Mouse (Mus musculus) forebrain, postnatal 0 days (tissue): Measurements from ENCODE around the gene Prg3. TPM values are rescaled to one million over a fixed set of nuclear protein-coding genes. Genes with fewer than 3 reads are reported as not detected.
A peak's percentile ranks its signal among the peaks of the same experiment; 100 is the strongest.

Experiments used
- ATAC-seq: fragments of 200-750 bp; cut with Nextera tagmentation; 2 replicates; pipeline ENCODE4 v1.8.0; 2017; ENCODE audit warnings: mild to moderate bottlenecking, moderate library complexity
- DNase-seq: peaks from one replicate; pipeline ENCODE4 v3.0.0-alpha.2; 2015
- H3K27ac ChIP-seq: fragments of 300-500 bp; sonication (generic); 2 replicates; pipeline ENCODE4 v1.5.1; 2014; ENCODE audit warnings: low read depth, mild to moderate bottlenecking, antibody characterized with exemption, low read length, moderate library complexity, mixed read lengths
- H3K27me3 ChIP-seq: fragments of 300-500 bp; sonication (generic); 2 replicates; pipeline ENCODE4 v1.6.1; 2014; ENCODE audit warnings: mild to moderate bottlenecking, low read length, mixed read lengths; ENCODE audit not compliant: insufficient read depth
- H3K36me3 ChIP-seq: fragments of 300-500 bp; sonication (generic); 2 replicates; pipeline ENCODE4 v1.6.1; 2014; ENCODE audit warnings: mild to moderate bottlenecking, moderate library complexity; ENCODE audit not compliant: insufficient read depth
- H3K4me1 ChIP-seq: fragments of 300-500 bp; sonication (generic); 2 replicates; pipeline ENCODE4 v1.6.1; 2014; ENCODE audit warnings: antibody characterized with exemption; ENCODE audit not compliant: insufficient read depth
- H3K4me2 ChIP-seq: fragments of 300-500 bp; sonication (generic); 2 replicates; pipeline ENCODE4 v1.6.1; 2014; ENCODE audit warnings: low read depth, mild to moderate bottlenecking, moderate library complexity
- H3K4me3 ChIP-seq: fragments of 300-500 bp; sonication (generic); 2 replicates; pipeline ENCODE4 v1.5.1; 2014; ENCODE audit warnings: low read depth, low read length, mixed read lengths
- H3K9ac ChIP-seq: fragments of 300-500 bp; sonication (generic); 2 replicates; pipeline ENCODE4 v1.6.1; 2014; ENCODE audit warnings: mild to moderate bottlenecking
- H3K9me3 ChIP-seq: fragments of 300-500 bp; sonication (generic); 2 replicates; pipeline ENCODE4 v1.6.1; 2016; ENCODE audit warnings: low read length
- CTCF ChIP-seq: sonication (generic); IDR thresholded peaks from 2 replicates; pipeline ENCODE4 v1.5.1; 2016; ENCODE audit warnings: antibody characterized with exemption, control low read depth, low read depth
- WGBS: fragments of 180-500 bp; shearing (Covaris S2); extraction: QIAGEN DNeasy Blood & Tissue Kit; methylation state at CpG from one replicate; pipeline ENCODE4 v1.1.7; 2014; 5-methylcytosine and 5-hydroxymethylcytosine counted together
- polyA plus RNA-seq: library from polyadenylated mRNA; unstranded; fragments of >200 nt; fragmentation: Nextera tagmentation; extraction: Ambion mirVana; gene quantifications from 2 replicates; pipeline ENCODE4 v1.2.1, GENCODE M21; 2015
- total RNA-seq: library from RNA; depleted of rRNA; stranded (reverse); fragments of >200 nt; gene quantifications from 2 replicates; pipeline ENCODE4 v1.2.3, GENCODE M21; 2014

Prg3 gene
- total and polyA plus RNA-seq, 2 experiments from 2014 or later, result not detected

DNA sequence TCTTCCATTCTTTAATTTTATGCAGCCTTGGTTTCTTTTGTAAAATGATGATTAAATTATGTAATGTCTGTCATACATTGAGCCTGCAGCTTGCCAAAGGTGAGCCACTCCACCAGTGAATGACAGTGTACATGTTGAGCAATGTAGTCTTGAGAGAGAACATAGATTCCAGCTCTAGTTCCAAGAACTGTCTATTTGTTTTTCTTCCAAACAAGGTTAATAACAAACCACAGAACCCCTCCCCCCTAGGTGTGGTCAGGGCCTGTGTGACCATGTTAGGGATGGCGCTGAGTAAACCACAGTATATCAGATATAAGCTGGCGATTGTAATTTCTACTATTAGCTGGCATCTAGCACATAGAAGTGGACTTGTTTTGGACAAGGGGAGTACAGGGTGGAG, 8.4 kb downstream of the Prg3 start:
- ATAC-seq, result no peak
- no peak overlapping the region for H3K4me2 ChIP-seq
- no peaks in the 10 kb centered on the region for H3K36me3 ChIP-seq
- no peaks in the 10 kb centered on the region for H3K4me1 ChIP-seq
- H3K9ac ChIP-seq, result no peak overlapping the region
- no peak overlapping the region for H3K27ac ChIP-seq
- WGBS, result 94% methylated on average over 2 of the region's 2 CpGs
- TF ChIP-seq CTCF, result no peak
- no peaks in the 10 kb centered on the region for H3K9me3 ChIP-seq
- H3K4me3 ChIP-seq, result no peak overlapping the region
- no peaks in the 10 kb centered on the region for H3K27me3 ChIP-seq
- DNase-seq, result no peak

DNA sequence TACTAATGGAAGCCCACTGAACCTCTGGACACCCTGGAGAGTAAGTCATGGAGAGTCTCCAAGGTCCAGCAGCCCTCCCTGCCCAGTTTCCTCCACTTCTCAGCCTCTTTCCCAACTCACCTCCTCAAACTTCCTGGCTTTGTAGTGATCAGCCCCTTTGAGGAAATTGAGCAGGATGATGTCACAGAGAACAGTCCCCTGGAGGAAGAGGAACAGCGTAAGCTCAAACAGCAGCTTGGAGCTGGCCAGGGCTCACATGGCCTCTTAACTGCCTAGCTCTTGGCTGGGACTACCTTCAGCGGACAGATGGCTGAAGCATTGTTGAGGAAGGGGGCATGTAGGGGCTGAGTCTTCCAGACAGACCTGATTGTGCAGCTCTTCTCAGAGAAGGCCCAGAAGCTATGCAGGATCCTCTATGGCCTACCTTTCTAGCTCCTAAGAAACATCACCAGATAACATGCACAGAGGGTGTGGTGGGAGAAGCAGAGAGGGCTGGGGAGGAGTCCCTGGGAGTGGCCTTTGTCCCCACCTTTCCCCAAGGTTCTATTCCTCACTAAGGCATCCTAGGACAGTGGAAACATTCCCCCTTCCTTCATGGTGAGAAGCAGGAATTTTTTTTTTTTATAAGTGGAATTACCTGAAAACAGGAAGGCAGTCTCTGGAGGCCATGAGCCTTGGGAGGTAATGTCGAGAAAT, 11.6 kb downstream of the Prg3 start:
- H3K4me3 ChIP-seq, result no peak overlapping the region
- WGBS, result 79% methylated on average over 3 of the region's 3 CpGs
- no peaks in the 10 kb centered on the region for H3K4me1 ChIP-seq
- H3K9ac ChIP-seq, result no peak overlapping the region
- H3K9me3 ChIP-seq, result no peaks in the 10 kb centered on the region
- no peak for DNase-seq
- no peaks in the 10 kb centered on the region for H3K36me3 ChIP-seq
- no peak overlapping the region for H3K4me2 ChIP-seq
- no peaks in the 10 kb centered on the region for H3K27me3 ChIP-seq
- H3K27ac ChIP-seq, result no peak overlapping the region
- TF ChIP-seq CTCF, result no peak
- no peak for ATAC-seq

DNA sequence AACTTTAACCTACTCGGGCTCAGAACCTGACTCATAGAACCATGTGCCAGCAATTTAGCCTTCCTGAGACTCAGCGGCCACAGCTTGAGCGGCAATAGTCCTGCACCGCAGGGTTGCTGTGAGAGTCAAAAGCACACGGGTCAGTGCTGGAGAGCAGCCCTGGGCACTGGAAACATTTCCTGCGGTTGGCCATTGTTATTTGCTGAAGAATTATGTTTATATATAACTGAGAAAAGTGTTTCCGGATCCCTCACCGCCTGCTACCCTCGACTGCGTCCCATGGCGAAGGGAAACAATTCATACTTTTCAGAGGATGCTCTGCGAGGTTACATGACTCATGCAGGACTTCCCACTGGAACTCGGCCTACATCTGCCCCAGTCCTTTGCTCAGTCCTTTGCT, 13.5 kb downstream of the Prg3 start:
- Histone ChIP-seq H3K4me2 (no peak overlapping the region), H3K4me1 (no peaks in the 10 kb centered on the region), H3K9ac (no peak overlapping the region), H3K27me3 (no peaks in the 10 kb centered on the region), H3K36me3 (no peaks in the 10 kb centered on the region), H3K4me3 (no peak overlapping the region), H3K27ac (no peak overlapping the region), H3K9me3 (no peaks in the 10 kb centered on the region)
- no peak for DNase-seq
- WGBS, result 67% methylated on average over 13 of the region's 13 CpGs
- no peak for TF ChIP-seq CTCF
- no peak for ATAC-seq

DNA sequence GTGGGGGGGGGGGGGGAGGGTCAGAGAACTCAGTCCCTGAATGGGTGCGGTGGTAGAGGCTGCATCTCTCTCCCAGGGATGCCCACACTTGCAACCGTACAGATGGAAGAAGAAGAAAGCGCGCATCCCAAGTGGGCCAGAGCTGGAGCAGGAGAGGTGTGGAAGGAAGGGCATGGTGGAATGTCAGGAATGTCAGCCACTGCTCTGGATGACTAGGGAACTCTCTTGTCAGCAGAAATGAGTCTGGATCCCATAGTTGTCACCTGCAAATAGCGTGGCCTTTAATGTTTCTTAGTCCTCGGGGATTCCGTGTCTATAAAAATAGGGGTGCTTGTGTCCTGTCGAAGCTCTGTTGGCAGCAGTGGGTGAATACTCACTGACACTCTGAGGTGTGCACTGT, 14.6 kb downstream of the Prg3 start:
- Histone ChIP-seq H3K36me3 (no peaks in the 10 kb centered on the region), H3K4me1 (no peaks in the 10 kb centered on the region), H3K27me3 (no peaks in the 10 kb centered on the region), H3K4me2 (no peak overlapping the region), H3K4me3 (no peak overlapping the region), H3K9ac (no peak overlapping the region), H3K27ac (no peak overlapping the region), H3K9me3 (no peaks in the 10 kb centered on the region)
- no peak for DNase-seq
- ATAC-seq, result no peak
- WGBS, result 86% methylated on average over 8 of the region's 8 CpGs
- no peak for TF ChIP-seq CTCF

DNA sequence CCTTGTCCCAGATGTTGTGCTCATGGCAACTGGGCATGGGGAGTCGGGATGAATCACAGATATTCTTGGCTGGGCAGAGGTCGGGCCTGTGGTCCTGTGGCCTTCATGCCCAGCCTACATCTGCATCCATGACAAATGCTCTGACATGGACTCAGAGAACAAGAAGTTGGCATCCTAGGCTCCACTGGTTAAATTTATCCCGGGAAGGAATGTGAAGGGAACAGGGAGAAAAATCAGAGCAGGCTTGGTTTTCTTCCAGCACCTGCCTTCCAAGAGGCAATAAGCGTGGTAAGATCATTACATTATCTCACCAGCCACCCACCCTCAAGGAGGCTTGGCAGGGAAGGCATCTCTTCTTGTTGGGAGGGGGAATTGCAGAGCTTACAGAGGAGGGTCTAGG, 16.3 kb downstream of the Prg3 start:
- no peak for TF ChIP-seq CTCF
- no peak for DNase-seq
- Histone ChIP-seq H3K4me1 (no peaks in the 10 kb centered on the region), H3K36me3 (no peaks in the 10 kb centered on the region), H3K27me3 (no peaks in the 10 kb centered on the region), H3K4me2 (no peak overlapping the region), H3K9me3 (no peaks in the 10 kb centered on the region), H3K4me3 (no peak overlapping the region), H3K27ac (no peak overlapping the region), H3K9ac (no peak overlapping the region)
- 76% methylated on average over 4 of the region's 4 CpGs for whole genome bisulfite sequencing
- ATAC-seq, result no peak

DNA sequence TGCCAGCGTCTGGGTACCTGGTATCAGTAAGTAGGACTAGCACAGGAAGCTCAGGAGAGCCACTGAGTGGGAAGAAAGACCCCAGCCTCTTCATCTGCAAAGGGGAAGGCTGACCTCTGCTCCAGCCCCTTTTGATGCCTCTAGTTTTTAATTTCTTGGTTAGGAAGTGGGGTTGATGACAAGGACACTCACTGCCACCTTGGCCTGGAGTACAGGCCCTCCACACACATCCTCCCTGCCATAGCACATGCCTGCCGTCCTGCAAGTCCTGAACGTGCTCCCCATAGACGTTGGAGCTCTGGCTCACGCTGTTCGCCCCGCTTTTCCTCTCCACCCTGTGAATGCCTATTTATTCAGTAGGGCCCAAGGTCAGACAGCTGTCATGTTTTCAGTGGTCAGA, 18.6 kb downstream of the Prg3 start:
- DNase-seq, result no peak
- H3K9ac ChIP-seq, result no peak overlapping the region
- TF ChIP-seq CTCF, result no peak
- no peaks in the 10 kb centered on the region for H3K27me3 ChIP-seq
- no peak for ATAC-seq
- no peaks in the 10 kb centered on the region for H3K9me3 ChIP-seq
- 81% methylated on average over 7 of the region's 7 CpGs for whole genome bisulfite sequencing
- no peaks in the 10 kb centered on the region for H3K4me1 ChIP-seq
- H3K36me3 ChIP-seq, result no peaks in the 10 kb centered on the region
- no peak overlapping the region for H3K4me2 ChIP-seq
- H3K4me3 ChIP-seq, result no peak overlapping the region
- no peak overlapping the region for H3K27ac ChIP-seq

DNA sequence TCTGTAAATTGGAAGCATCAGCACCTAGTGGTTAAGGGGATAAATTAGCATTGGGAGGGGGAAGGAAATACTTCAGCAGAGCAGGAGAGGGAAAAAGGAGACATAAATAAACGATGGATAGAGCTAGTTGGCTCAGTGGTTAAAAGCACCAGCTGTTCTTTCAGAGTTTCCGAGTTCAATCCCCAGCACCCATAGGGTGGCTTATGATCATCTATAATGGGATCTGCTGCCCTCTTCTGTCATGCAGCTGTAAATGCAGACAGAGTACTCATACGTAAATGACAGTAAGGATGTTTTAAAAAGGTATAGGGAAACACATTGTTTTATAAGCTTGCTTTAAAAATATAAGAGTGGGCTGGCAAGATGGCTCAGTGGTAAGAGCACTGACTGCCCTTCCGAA, 19.7 kb downstream of the Prg3 start:
- no peak overlapping the region for H3K4me3 ChIP-seq
- DNase-seq (peak; percentile 36), ATAC-seq (peak; percentile 39)
- H3K9ac ChIP-seq, result no peak overlapping the region
- H3K27me3 ChIP-seq, result no peaks in the 10 kb centered on the region
- H3K36me3 ChIP-seq, result no peaks in the 10 kb centered on the region
- TF ChIP-seq CTCF, result peak; percentile 60
- H3K27ac ChIP-seq, result no peak overlapping the region
- no peaks in the 10 kb centered on the region for H3K4me1 ChIP-seq
- no peak overlapping the region for H3K4me2 ChIP-seq
- whole genome bisulfite sequencing, result 18% methylated on average over 4 of the region's 4 CpGs
- no peaks in the 10 kb centered on the region for H3K9me3 ChIP-seq

DNA sequence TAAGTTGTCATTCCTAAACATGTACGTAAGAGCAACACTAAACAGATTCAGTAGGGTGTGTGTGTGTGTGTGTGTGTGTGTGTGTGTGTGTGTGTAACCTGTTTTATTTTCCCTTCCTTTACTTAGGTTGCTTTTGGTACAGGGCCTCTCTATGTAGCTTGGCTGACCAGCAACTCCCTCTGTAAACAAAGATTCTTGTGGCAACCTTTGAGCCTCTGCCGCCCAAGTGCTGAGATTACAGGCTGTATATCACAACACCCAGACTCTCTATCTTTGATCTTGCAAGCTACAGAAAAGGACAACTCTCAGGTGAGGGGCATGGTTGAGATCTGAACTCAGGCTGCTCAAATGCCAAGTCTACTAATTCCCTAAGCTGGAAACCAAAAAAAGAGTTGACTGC, 21.2 kb downstream of the Prg3 start:
- DNase-seq (no peak), ATAC-seq (no peak)
- H3K9me3 ChIP-seq, result no peaks in the 10 kb centered on the region
- no peaks in the 10 kb centered on the region for H3K27me3 ChIP-seq
- no peak overlapping the region for H3K27ac ChIP-seq
- no peaks in the 10 kb centered on the region for H3K4me1 ChIP-seq
- TF ChIP-seq CTCF, result no peak
- H3K4me3 ChIP-seq, result no peak overlapping the region
- H3K4me2 ChIP-seq, result no peak overlapping the region
- no peaks in the 10 kb centered on the region for H3K36me3 ChIP-seq
- H3K9ac ChIP-seq, result no peak overlapping the region
- 90% methylated on average over 2 of the region's 2 CpGs for WGBS
